Comparison of ENCODE assay signal across 8 mouse cellular contexts in genomic region chr5:27995186-27995585, GRCm38 (mm10).
A peak's percentile ranks its signal among the peaks of the same experiment; 100 is the strongest.
DNase-seq lines count a peak whose midpoint lies in the region; ATAC-seq and TF ChIP-seq lines count a peak whose summit lies in the region.

No protein-coding gene starts in this region.

- H3K4me3 ChIP-seq in ES-Bruce4 (ENCODE audit: low read depth, low read length), result no peak overlapping the region
- H3K4me3 ChIP-seq in lung, postnatal 0 days (ENCODE audit: low read depth, low read length), result no peak overlapping the region

- H3K9me3 ChIP-seq in ES-Bruce4 (replicated peaks; ENCODE audit: control insufficient read depth, insufficient read depth, low read length, poor library complexity, severe bottlenecking), result no peaks in the 10 kb centered on the region
- H3K9me3 ChIP-seq in lung, postnatal 0 days (ENCODE audit: low read length), result no peaks in the 10 kb centered on the region

- peak; percentile 68 for ATAC-seq in lung, postnatal 0 days

- H3K4me1 ChIP-seq in ES-Bruce4 (ENCODE audit: control insufficient read depth, insufficient read depth, low read length), result no peaks in the 10 kb centered on the region
- H3K4me1 ChIP-seq in lung, postnatal 0 days (ENCODE audit: insufficient read depth, low read depth, low read length), result no peaks in the 10 kb centered on the region

- peak; percentile 56 to 90 for DNase-seq in adrenal gland, adult (ENCODE audit: inconsistent age in 2 of 2, low spot score in 1 of 2)
- DNase-seq in embryo, embryonic 10 days (ENCODE audit: low spot score), result peak; percentile 81
- DNase-seq in gastrocnemius, postnatal 4 days (ENCODE audit: low spot score in 2 of 2), result peak; percentile 50 to 59
- peak; percentile 81 to 83 for DNase-seq in kidney, postnatal 4 days
- DNase-seq in lung, postnatal 0 days (ENCODE audit: low spot score), result peak; percentile 73
- DNase-seq in right cerebral cortex, postnatal 10 days (ENCODE audit: low spot score in 2 of 2), result peak; percentile 35 to 71
- DNase-seq in urinary bladder, postnatal 4 days (ENCODE audit: low spot score in 2 of 2), result peak; percentile 41 to 73

- peak; percentile 89 for TF ChIP-seq CTCF in ES-Bruce4 (IDR thresholded peaks at IDR 0.05; ENCODE audit: low read depth, low read length)
- TF ChIP-seq CTCF in lung, postnatal 0 days (IDR thresholded peaks at IDR 0.05), result peak; percentile 97

- H3K4me2 ChIP-seq in lung, postnatal 0 days (replicated peaks; ENCODE audit: low read depth, low read length), result no peak overlapping the region

- H3K27me3 ChIP-seq in ES-Bruce4 (ENCODE audit: control insufficient read depth, insufficient read depth, low read length, poor library complexity, severe bottlenecking), result no peaks in the 10 kb centered on the region
- H3K27me3 ChIP-seq in lung, postnatal 0 days (replicated peaks; ENCODE audit: insufficient read depth, low read length), result no peaks in the 10 kb centered on the region

- no peak for TF ChIP-seq POLR2A in ES-Bruce4 (IDR thresholded peaks at IDR 0.05; ENCODE audit: insufficient read depth, low read length)

- no peak overlapping the region for H3K27ac ChIP-seq in ES-Bruce4 (ENCODE audit: insufficient read depth, low read length)
- H3K27ac ChIP-seq in lung, postnatal 0 days (ENCODE audit: low read length), result no peak overlapping the region

- H3K36me3 ChIP-seq in ES-Bruce4 (ENCODE audit: control insufficient read depth, insufficient read depth, low read length, poor library complexity, severe bottlenecking), result no peaks in the 10 kb centered on the region
- H3K36me3 ChIP-seq in lung, postnatal 0 days (ENCODE audit: insufficient read depth, low read length), result no peaks in the 10 kb centered on the region

- no peak overlapping the region for H3K9ac ChIP-seq in ES-Bruce4 (ENCODE audit: low read depth, poor library complexity, severe bottlenecking)
- H3K9ac ChIP-seq in lung, postnatal 0 days (replicated peaks; ENCODE audit: low read depth), result no peak overlapping the region

- WGBS in lung, postnatal 0 days, result 4% methylated on average over 2 of the region's 2 CpGs

- TF ChIP-seq EP300 in ES-Bruce4 (IDR thresholded peaks at IDR 0.05; ENCODE audit: insufficient read depth, low read depth, low read length), result no peak
- no peak for TF ChIP-seq EP300 in lung, postnatal 0 days (IDR thresholded peaks at IDR 0.05)
